Mouse (Mus musculus) B cell, adult 62 days (primary cell): Measurements from ENCODE around the gene Ubxn7. TPM values are rescaled to one million over a fixed set of nuclear protein-coding genes. Genes with fewer than 3 reads are reported as not detected.

Source experiments
- total RNA-seq: library from RNA; stranded (reverse); gene quantifications from 4 replicates; pipeline ENCODE4 v1.2.4, GENCODE M21; 2023

The Ubxn7 gene
- 52.4 to 83.7 TPM (median 65.5 TPM) in 4 replicates for total RNA-seq

DNA sequence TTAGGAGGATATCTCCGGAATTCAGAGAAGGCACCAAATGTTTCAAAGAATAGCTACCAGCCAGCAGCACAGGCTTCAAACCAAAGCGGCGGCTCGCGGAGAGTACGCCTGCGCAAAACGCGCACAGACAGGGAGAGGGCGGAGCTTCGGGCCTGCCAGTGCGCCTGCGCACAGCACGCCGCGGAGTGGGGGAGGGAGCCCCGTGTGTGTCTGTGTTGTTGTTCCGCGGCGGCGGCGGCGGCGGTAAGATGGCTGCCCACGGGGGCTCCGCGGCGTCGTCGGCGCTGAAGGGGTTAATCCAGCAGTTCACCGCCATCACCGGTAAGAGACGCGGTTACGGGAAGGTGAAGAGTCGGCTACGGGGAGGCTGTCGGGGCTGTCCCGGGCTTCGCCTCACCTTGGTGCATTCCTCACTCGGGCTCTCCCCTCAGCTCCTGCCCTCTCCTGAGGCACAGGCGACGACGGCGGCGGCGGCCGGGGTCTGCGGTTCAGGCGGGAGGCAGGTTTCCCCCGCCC, at the start of gene Ubxn7:
TSS of gene Ubxn7 (plus strand) at position 218 of the 516 bp plus-strand sequence.

DNA sequence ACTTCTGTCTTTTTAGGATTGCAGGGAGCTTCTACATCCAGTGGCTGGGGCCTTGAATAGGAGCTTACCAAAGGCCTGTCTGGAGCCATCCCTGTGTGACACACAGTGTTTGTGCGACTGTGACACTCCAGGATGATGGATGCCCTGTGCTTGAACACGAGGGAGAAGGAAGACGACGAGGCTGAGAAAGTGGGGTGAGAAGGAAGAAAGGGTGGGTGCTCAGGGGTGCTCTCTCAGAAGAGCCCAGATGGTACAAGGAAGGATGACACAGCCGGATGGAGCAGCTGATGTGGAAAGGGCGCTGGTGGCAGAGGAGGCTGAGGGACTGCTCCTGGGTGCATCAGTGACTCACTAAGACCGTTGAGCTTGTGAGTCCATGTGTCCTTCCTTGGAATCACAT, 68.2 kb downstream of the Ubxn7 start, which contains the start of gene Tm4sf19:
TSS of gene Tm4sf19 (plus strand) at position 240 of the 400 bp plus-strand sequence.

DNA sequence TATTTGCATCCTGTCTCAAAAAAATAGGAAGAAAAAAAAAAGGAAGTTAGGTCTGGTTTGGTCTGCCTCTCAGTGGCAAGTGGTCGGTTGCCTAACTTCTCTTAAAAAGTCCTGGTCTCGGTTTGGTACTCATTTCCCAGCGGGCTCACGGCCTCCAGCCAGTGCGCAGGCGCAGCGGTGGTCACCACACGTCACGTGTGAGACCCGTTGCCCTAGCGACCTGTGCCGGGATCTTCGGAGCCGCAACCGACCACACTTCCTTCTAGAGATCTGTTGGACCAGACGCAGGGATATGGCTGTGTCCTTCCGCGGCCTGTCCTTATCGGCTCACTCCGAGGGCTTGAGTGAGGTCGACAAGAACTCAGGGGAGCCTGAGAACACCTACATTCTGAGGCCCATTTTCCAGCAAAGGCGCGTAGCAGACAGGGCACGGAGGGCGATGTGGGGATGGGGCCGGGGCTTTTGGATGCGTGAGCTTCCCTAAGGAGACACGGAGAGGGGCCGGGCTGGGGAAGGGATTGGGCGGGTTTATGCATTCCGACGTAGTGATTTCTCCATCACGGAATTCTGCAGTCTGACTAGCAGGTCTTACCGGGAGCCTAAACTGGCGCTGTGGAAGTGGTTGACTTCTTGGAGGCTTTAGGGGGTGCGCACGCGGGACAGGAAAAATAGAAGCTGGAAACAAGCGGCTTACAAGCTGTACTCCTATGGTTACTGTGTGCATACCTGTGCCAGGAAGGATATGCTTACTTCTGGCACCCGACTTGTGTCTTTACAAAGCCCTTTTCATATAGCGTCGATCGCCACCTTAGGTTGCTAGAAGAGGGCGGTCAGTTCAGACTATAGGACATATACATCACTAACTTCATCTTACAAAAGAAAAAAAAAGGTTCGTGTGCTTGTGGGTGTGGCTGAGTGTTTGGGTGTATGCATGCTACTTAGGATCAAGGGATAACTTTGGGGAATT, 87.7 kb downstream of the Ubxn7 start, which contains the start of gene Tctex1d2:
TSS of gene Tctex1d2 (plus strand) at position 186 of the 967 bp plus-strand sequence.

DNA sequence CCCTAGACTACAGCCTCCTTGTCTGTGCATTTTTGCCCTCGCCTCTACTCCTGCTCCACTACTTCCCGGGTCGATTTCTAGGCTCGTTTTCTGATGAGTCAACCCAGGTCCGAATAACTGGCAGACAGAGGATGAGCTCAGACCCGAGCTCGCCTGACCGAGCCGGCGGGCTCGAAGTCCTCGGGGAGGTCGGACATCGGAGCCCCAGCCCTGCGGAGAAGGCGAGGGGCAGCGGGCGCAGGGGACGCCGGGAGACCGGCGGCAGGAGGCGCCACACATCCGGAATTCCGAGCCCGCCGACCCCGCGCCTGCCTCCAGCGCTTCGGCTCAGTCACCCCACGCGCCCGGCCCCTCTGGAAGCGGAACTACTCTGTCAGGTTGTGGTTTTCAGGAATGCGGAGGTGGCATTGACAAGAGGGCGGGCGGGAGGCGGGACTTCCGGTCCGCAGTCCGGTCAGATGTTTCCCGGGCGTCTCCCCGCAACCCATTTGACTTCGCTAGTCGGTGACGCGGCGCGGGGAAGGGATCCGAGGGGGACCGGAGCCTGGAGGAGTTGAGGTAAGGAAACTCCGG, 98.5 kb downstream of the Ubxn7 start, which contains the start of gene Pcyt1a:
TSS of gene Pcyt1a (plus strand) at position 448 of the 573 bp plus-strand sequence.

Other genes starting within 250 kb of the Ubxn7 start
- 21.0 to 31.7 TPM (median 25.0 TPM) in 4 replicates for gene Pigx, start 232.5 kb upstream of the Ubxn7 start, total RNA-seq
- 3.0 to 5.2 TPM (median 4.4 TPM) in 4 replicates for gene Cep19, start 232.5 kb upstream of the Ubxn7 start, total RNA-seq
- gene Nrros, start 166.7 kb upstream of the Ubxn7 start, total RNA-seq = 263 to 290 TPM (median 275 TPM) in 4 replicates
- not detected in 4 replicates for gene Bex6, start 152.4 kb upstream of the Ubxn7 start, total RNA-seq
- 8.4 to 10.4 TPM (median 9.4 TPM) in 4 replicates for gene Fbxo45, start 85.1 kb upstream of the Ubxn7 start, total RNA-seq
- 10.2 to 12.1 TPM (median 11.1 TPM) in 4 replicates for gene Wdr53, start 85.0 kb upstream of the Ubxn7 start, total RNA-seq
- gene Smco1, start 60.8 kb upstream of the Ubxn7 start, total RNA-seq = 0.83 to 1.7 TPM (median 0.96 TPM) in 4 replicates
- 14.1 to 18.5 TPM (median 16.5 TPM) in 4 replicates for gene Rnf168, start 54.8 kb upstream of the Ubxn7 start, total RNA-seq
- gene Tm4sf19, start 68.2 kb downstream of the Ubxn7 start, total RNA-seq = not detected in 4 replicates
- 3.1 to 7.0 TPM (median 5.3 TPM) in 4 replicates for gene Tctex1d2, start 87.4 kb downstream of the Ubxn7 start, total RNA-seq
- gene Pcyt1a, start 98.7 kb downstream of the Ubxn7 start, total RNA-seq = 59.3 to 71.1 TPM (median 66.8 TPM) in 4 replicates
- not detected in 4 replicates for gene Slc51a, start 155.6 kb downstream of the Ubxn7 start, total RNA-seq
- not detected in 4 replicates for gene Zdhhc19, start 164.0 kb downstream of the Ubxn7 start, total RNA-seq